Mouse (Mus musculus) kidney, postnatal 14 days (tissue): ENCODE measurements around the gene Olfr547.
"Not testable (repeated sequence)": the region's sequence is repeated elsewhere in the genome, so short reads cannot be mapped to it uniquely, and the experiment has no call there.

Source experiments
- DNase-seq: peaks from one replicate; pipeline ENCODE4 v3.0.0; 2022; ENCODE audit warnings: mixed read lengths

The Olfr547 gene

GRCm38 (mm10) chr7:102534449-102534848 lies at the start of gene Olfr547:
TSS of gene Olfr547 (plus strand) at chr7:102534749.
- DNase-seq = no peak

- not testable (repeated sequence) for DNase-seq
Observed at GRCm38 (mm10) chr7:102484766-102485165, 49.8 kb upstream of the Olfr547 start.

- no peak for DNase-seq
Observed at GRCm38 (mm10) chr7:102486105-102486504, 48.4 kb upstream of the Olfr547 start.

- DNase-seq = no peak
Observed at GRCm38 (mm10) chr7:102488161-102488560, 46.4 kb upstream of the Olfr547 start, which contains the start of gene Olfr544. TSS of gene Olfr544 (minus strand) at chr7:102488313.

GRCm38 (mm10) chr7:102494416-102494815 lies 40.1 kb upstream of the Olfr547 start:
- not testable (repeated sequence) for DNase-seq

- DNase-seq = no peak
Observed at GRCm38 (mm10) chr7:102499473-102499872, 35.1 kb upstream of the Olfr547 start, which contains the start of gene Olfr545. TSS of gene Olfr545 (minus strand) at chr7:102499573.

- no peak for DNase-seq
Observed at GRCm38 (mm10) chr7:102501986-102502385, 32.6 kb upstream of the Olfr547 start.

GRCm38 (mm10) chr7:102506848-102507247 lies 27.7 kb upstream of the Olfr547 start:
- peak; percentile 78 for DNase-seq

GRCm38 (mm10) chr7:102508066-102508465 lies 26.5 kb upstream of the Olfr547 start:
- no peak for DNase-seq

- no peak for DNase-seq
Observed at GRCm38 (mm10) chr7:102508666-102509065, 25.9 kb upstream of the Olfr547 start.

- DNase-seq = no peak
Observed at GRCm38 (mm10) chr7:102509726-102510125, 24.8 kb upstream of the Olfr547 start.

GRCm38 (mm10) chr7:102511927-102512326 lies 22.6 kb upstream of the Olfr547 start:
- no peak for DNase-seq

GRCm38 (mm10) chr7:102512814-102513435 lies 21.6 kb upstream of the Olfr547 start:
- peak; percentile 89 for DNase-seq

- no peak for DNase-seq
Observed at GRCm38 (mm10) chr7:102514144-102514543, 20.4 kb upstream of the Olfr547 start.

GRCm38 (mm10) chr7:102516261-102517050 lies 18.1 kb upstream of the Olfr547 start:
- peak; percentile 28 for DNase-seq

- no peak for DNase-seq
Observed at GRCm38 (mm10) chr7:102517051-102517335, 17.6 kb upstream of the Olfr547 start.

- DNase-seq = no peak
Observed at GRCm38 (mm10) chr7:102529052-102529451, 5.5 kb upstream of the Olfr547 start.

- DNase-seq = no peak
Observed at GRCm38 (mm10) chr7:102540596-102540995, 6.0 kb downstream of the Olfr547 start, which contains the start of gene Olfr548-ps1. TSS of gene Olfr548-ps1 (plus strand) at chr7:102540896.

GRCm38 (mm10) chr7:102541251-102541650 lies 6.7 kb downstream of the Olfr547 start:
- no peak for DNase-seq

- DNase-seq = no peak
Observed at GRCm38 (mm10) chr7:102549570-102549969, 15.0 kb downstream of the Olfr547 start, which contains the start of gene Olfr549. TSS of gene Olfr549 (plus strand) at chr7:102549870.

GRCm38 (mm10) chr7:102553279-102553678 lies 18.7 kb downstream of the Olfr547 start:
- DNase-seq = no peak

- DNase-seq = peak; percentile 92
Observed at GRCm38 (mm10) chr7:102564999-102565997, 30.7 kb downstream of the Olfr547 start, which contains the start of gene Trim21. TSS of gene Trim21 (minus strand) at chr7:102565486.

GRCm38 (mm10) chr7:102566219-102566618 lies 31.7 kb downstream of the Olfr547 start:
- DNase-seq = no peak
